Mouse (Mus musculus): Measurements from ENCODE around the gene Nxn.

DNA sequence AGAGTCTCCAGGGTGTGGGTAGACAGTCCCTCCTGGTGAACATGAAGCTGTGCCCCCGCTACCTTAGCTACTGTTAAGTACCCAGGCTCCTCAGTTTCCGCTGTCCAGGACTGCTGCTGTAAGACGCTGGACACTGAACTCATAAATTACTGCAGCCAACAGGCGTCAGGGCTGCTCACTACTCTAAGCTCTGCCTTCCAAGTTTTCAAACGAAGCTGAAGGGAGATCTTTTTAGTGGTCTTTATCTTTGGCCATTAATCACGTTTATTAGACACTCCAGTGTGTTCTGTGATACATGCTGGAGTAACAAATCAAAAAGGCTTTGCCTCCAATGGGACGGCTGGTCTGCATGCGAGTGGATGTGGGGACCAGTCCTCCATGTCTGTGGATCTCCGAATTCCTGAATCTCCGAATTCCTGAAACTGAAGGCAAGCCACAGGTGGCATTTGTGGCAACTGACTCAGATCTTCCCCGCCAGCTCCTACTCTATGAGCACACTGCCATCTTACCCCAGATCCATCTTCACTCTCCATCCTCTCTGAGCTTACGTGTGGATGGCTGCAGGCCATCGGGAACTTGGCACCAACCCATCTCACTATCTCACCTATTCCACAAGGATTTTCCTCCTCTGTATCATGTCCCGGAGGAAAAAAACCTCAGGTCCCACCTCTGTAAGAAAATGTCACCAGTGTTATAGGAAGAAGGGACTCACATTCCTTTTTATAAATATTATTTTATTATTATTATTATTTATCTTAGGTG, 56.9 kb downstream of the Nxn start:
- TF ChIP-seq EP300 (IDR thresholded peaks at IDR 0.05; ENCODE audit: low read depth), result no peak
- no peak for TF ChIP-seq CTCF (IDR thresholded peaks at IDR 0.05; ENCODE audit: low read depth)

All from liver, embryonic 14.5 days (tissue).